Mouse (Mus musculus) MEL (cell line): ENCODE results near the gene Lsm11. TPM values are rescaled to one million over a fixed set of nuclear protein-coding genes. Genes with fewer than 3 reads are reported as not detected.

Experiments used
- DNase-seq: peaks from one replicate; pipeline ENCODE4 v3.0.0; 2011; ENCODE audit warnings: low read depth, low spot score
- H3K27ac ChIP-seq: 2 replicates; pipeline ENCODE4 v1.5.1; 2012; ENCODE audit warnings: low read depth, mild to moderate bottlenecking, control low read depth, low read length, moderate library complexity; ENCODE audit not compliant: control insufficient read depth
- H3K27me3 ChIP-seq, 2 experiments: fragments of 150-350 bp in 1 of 2; sonication (generic) in 1 of 2; 2 replicates each; pipeline ENCODE4 v1.6.1; 2012; ENCODE audit warnings: low read length in 2 of 2, mild to moderate bottlenecking in 2 of 2, improper control_type of control experiment in 1 of 2, moderate library complexity in 1 of 2; ENCODE audit not compliant: insufficient read depth in 2 of 2, control insufficient read depth in 1 of 2
- H3K36me3 ChIP-seq, 2 experiments: 2 replicates each; pipeline ENCODE4 v1.6.1; 2012 to 2014; ENCODE audit warnings: low read length in 2 of 2, improper control_type of control experiment in 1 of 2, inconsistent platforms in 1 of 2, mild to moderate bottlenecking in 1 of 2; ENCODE audit not compliant: insufficient read depth in 2 of 2, control insufficient read depth in 1 of 2
- H3K4me1 ChIP-seq, 2 experiments: fragments of 150-350 bp in 1 of 2; sonication (generic) in 1 of 2; 2 replicates each; pipeline ENCODE4 v1.6.1; 2012; ENCODE audit warnings: low read length in 2 of 2, improper control_type of control experiment in 1 of 2, mild to moderate bottlenecking in 1 of 2; ENCODE audit not compliant: insufficient read depth in 2 of 2, control insufficient read depth in 1 of 2
- H3K4me3 ChIP-seq, 2 experiments: fragments of 150-350 bp in 1 of 2; sonication (generic) in 1 of 2; 2 replicates each; pipeline ENCODE4 v1.5.1; 2012; ENCODE audit warnings: low read depth in 2 of 2, low read length in 2 of 2, mild to moderate bottlenecking in 2 of 2, moderate library complexity in 2 of 2, control low read depth in 1 of 2, improper control_type of control experiment in 1 of 2; ENCODE audit not compliant: control insufficient read depth in 1 of 2, insufficient read depth in 1 of 2
- H3K79me2 ChIP-seq: 2 replicates; pipeline ENCODE4 v1.6.1; 2012; ENCODE audit warnings: mild to moderate bottlenecking, low read length, moderate library complexity; ENCODE audit not compliant: control insufficient read depth, poor library complexity, insufficient read depth
- H3K9ac ChIP-seq: 2 replicates; pipeline ENCODE4 v1.6.1; 2012; ENCODE audit warnings: low read depth, mild to moderate bottlenecking, control low read depth, low read length, moderate library complexity; ENCODE audit not compliant: control insufficient read depth, poor library complexity, severe bottlenecking
- H3K9me3 ChIP-seq: fragments of 150-350 bp; sonication (generic); replicated peaks from 2 replicates; pipeline ENCODE4 v1.6.1; 2012; ENCODE audit warnings: mild to moderate bottlenecking, low read length, improper control_type of control experiment, moderate library complexity; ENCODE audit not compliant: insufficient read depth
- BHLHE40 ChIP-seq: IDR thresholded peaks from 2 replicates; pipeline ENCODE4 v1.6.1; 2012; ENCODE audit warnings: low read depth, mild to moderate bottlenecking, inconsistent platforms, low read length, improper control_type of control experiment, borderline replicate concordance
- CHD2 ChIP-seq: IDR thresholded peaks from 2 replicates; pipeline ENCODE4 v1.6.1; 2011; ENCODE audit warnings: low read length, improper control_type of control experiment
- CTCF ChIP-seq, 3 experiments: IDR thresholded peaks in 2 of 3; conservative IDR thresholded peaks in 1 of 3; 2 replicates each; pipeline ENCODE4 v1.5.1; 2011 to 2012; ENCODE audit warnings: low read length in 3 of 3, low read depth in 2 of 3, mild to moderate bottlenecking in 2 of 3, improper control_type of control experiment in 1 of 3, inconsistent platforms in 1 of 3, mixed read lengths in 1 of 3, moderate library complexity in 1 of 3; ENCODE audit not compliant: control insufficient read depth in 1 of 3, insufficient read depth in 1 of 3, poor library complexity in 1 of 3, severe bottlenecking in 1 of 3
- E2F4 ChIP-seq: IDR thresholded peaks from 2 replicates; pipeline ENCODE4 v1.6.1; 2011; ENCODE audit warnings: low read depth, low read length, improper control_type of control experiment, borderline replicate concordance
- EP300 ChIP-seq, 2 experiments: IDR thresholded peaks; 2 replicates each; pipeline ENCODE4 v1.6.1; 2011; ENCODE audit warnings: improper control_type of control experiment in 2 of 2, low read length in 2 of 2, low read depth in 1 of 2, mild to moderate bottlenecking in 1 of 2
- GABPA ChIP-seq: IDR thresholded peaks from 2 replicates; pipeline ENCODE4 v1.6.1; 2012; ENCODE audit warnings: low read depth, mild to moderate bottlenecking, inconsistent platforms, low read length, improper control_type of control experiment, moderate library complexity
- HCFC1 ChIP-seq: IDR thresholded peaks from 2 replicates; pipeline ENCODE4 v1.6.1; 2012; ENCODE audit warnings: low read depth, mild to moderate bottlenecking, inconsistent platforms, low read length, improper control_type of control experiment, moderate library complexity
- MAFK ChIP-seq: IDR thresholded peaks from 2 replicates; pipeline ENCODE4 v1.6.1; 2011; ENCODE audit warnings: low read depth, mild to moderate bottlenecking, low read length, improper control_type of control experiment, borderline replicate concordance
- MAX ChIP-seq: IDR thresholded peaks from 2 replicates; pipeline ENCODE4 v1.6.1; 2011; ENCODE audit warnings: low read length, improper control_type of control experiment
- MAZ ChIP-seq: IDR thresholded peaks from 2 replicates; pipeline ENCODE4 v1.6.1; 2012; ENCODE audit warnings: low read depth, mild to moderate bottlenecking, inconsistent platforms, low read length, improper control_type of control experiment
- MYB ChIP-seq: IDR thresholded peaks from 2 replicates; pipeline ENCODE4 v1.6.1; 2011; ENCODE audit warnings: mild to moderate bottlenecking, low read depth, low read length, improper control_type of control experiment
- NRF1 ChIP-seq: IDR thresholded peaks from 2 replicates; pipeline ENCODE4 v1.6.1; 2014; ENCODE audit warnings: low read depth, mild to moderate bottlenecking, inconsistent platforms, low read length, improper control_type of control experiment, moderate library complexity; ENCODE audit not compliant: poor library complexity, insufficient read depth, severe bottlenecking
- POLR2AphosphoS2 ChIP-seq: IDR thresholded peaks from 2 replicates; pipeline ENCODE4 v1.6.1; 2011; ENCODE audit warnings: low read length, improper control_type of control experiment
- RAD21 ChIP-seq: IDR thresholded peaks from 2 replicates; pipeline ENCODE4 v1.6.1; 2011; ENCODE audit warnings: mild to moderate bottlenecking, low read depth, low read length, improper control_type of control experiment
- SIN3A ChIP-seq: IDR thresholded peaks from 2 replicates; pipeline ENCODE4 v1.6.1; 2012; ENCODE audit warnings: low read length, improper control_type of control experiment, inconsistent platforms
- TCF12 ChIP-seq: IDR thresholded peaks from 2 replicates; pipeline ENCODE4 v1.6.1; 2014; ENCODE audit warnings: low read depth, mild to moderate bottlenecking, inconsistent platforms, low read length, improper control_type of control experiment, moderate library complexity
- UBTF ChIP-seq: IDR thresholded peaks from 2 replicates; pipeline ENCODE4 v1.6.1; 2012; ENCODE audit warnings: low read depth, mild to moderate bottlenecking, inconsistent platforms, low read length, improper control_type of control experiment, moderate library complexity, borderline replicate concordance; ENCODE audit not compliant: insufficient read depth
- USF1 ChIP-seq: IDR thresholded peaks from 2 replicates; pipeline ENCODE4 v1.6.1; 2014; ENCODE audit warnings: low read depth, mild to moderate bottlenecking, inconsistent platforms, low read length, improper control_type of control experiment, moderate library complexity
- USF2 ChIP-seq, 2 experiments: IDR thresholded peaks; 2 replicates each; pipeline ENCODE4 v1.6.1; 2011 to 2012; ENCODE audit warnings: improper control_type of control experiment in 2 of 2, low read length in 2 of 2, borderline replicate concordance in 1 of 2, inconsistent platforms in 1 of 2, low read depth in 1 of 2, mild to moderate bottlenecking in 1 of 2; ENCODE audit not compliant: insufficient read depth in 1 of 2
- ZKSCAN1 ChIP-seq: IDR thresholded peaks from 2 replicates; pipeline ENCODE4 v1.6.1; 2012; ENCODE audit warnings: low read depth, mild to moderate bottlenecking, inconsistent platforms, low read length, improper control_type of control experiment, moderate library complexity
- polyA plus RNA-seq, 2 experiments: library from polyadenylated mRNA; stranded (reverse) in 1 of 2; unstranded in 1 of 2; fragments of >175 nt in 1 of 2; fragments of >200 nt in 1 of 2; gene quantifications; 2 replicates each; pipeline versions ENCODE4 v1.2.1 to v1.2.4; 2012; ENCODE audit warnings: low replicate concordance in 2 of 2, low read depth in 1 of 2; ENCODE audit not compliant: insufficient read length in 2 of 2, insufficient read depth in 1 of 2, missing spikeins in 1 of 2
- total RNA-seq: library from RNA; depleted of rRNA; stranded (reverse); fragments of 300-350 nt; gene quantifications from 2 replicates; pipeline ENCODE4 v1.2.3, GENCODE M21; 2012

Gene Lsm11
- total and polyA plus RNA-seq, 3 experiments = 20.2 to 22.8 TPM; not detected in 1

- H3K79me2 ChIP-seq = no peaks in the 10 kb centered on the region
- H3K9me3 ChIP-seq = no peaks in the 10 kb centered on the region
- no peak overlapping the region for H3K27ac ChIP-seq
- H3K4me3 ChIP-seq = no peak overlapping the region
- no peak for TF ChIP-seq TCF12
- peak in 1 of 2 experiments; percentile 41; a peak in 1 of 4 replicates for TF ChIP-seq USF2 (IDR thresholded peaks at IDR 0.05; ENCODE audit: borderline replicate concordance in 1 of 2, insufficient read depth in 1 of 2, low read depth in 1 of 2, low read length in 2 of 2)
- peak; percentile 67 for TF ChIP-seq USF1
- TF ChIP-seq, all 39 proteins: peak for 2
- no peak for DNase-seq
- H3K4me1 ChIP-seq = no peaks in the 10 kb centered on the region
- H3K27me3 ChIP-seq = peaks cover 3% of the 10 kb centered on the region in 2 experiments; a peak in 1 of 4 replicates
- H3K9ac ChIP-seq = no peak overlapping the region
- H3K36me3 ChIP-seq = no peaks in the 10 kb centered on the region
Observed at GRCm38 (mm10) chr11:45918018-45918417, 26.7 kb downstream of the Lsm11 start.

GRCm38 (mm10) chr11:45916196-45916595, 28.5 kb downstream of the Lsm11 start:
- Histone ChIP-seq H3K27ac (no peak overlapping the region), H3K4me1 (no peaks in the 10 kb centered on the region), H3K27me3 (0 out of 4 replicates have a peak, but pooled peaks cover 0 to 3% of the 10 kb centered on the region in 2 experiments), H3K9ac (no peak overlapping the region), H3K9me3 (no peaks in the 10 kb centered on the region), H3K79me2 (no peaks in the 10 kb centered on the region), H3K36me3 (peaks cover 0 to 2% of the 10 kb centered on the region in 2 experiments; a peak in 1 of 4 replicates), H3K4me3 (no peak overlapping the region)
- TF ChIP-seq GABPA (no peak), BHLHE40 (no peak), MYB (no peak), CTCF (IDR thresholded peaks at IDR 0.05 in 2 of 3, conservative IDR thresholded peaks at IDR 0.05 in 1 of 3; ENCODE audit: control insufficient read depth in 1 of 3, insufficient read depth in 1 of 3, low read depth in 2 of 3, low read length in 3 of 3, poor library complexity in 1 of 3, severe bottlenecking in 1 of 3) (no peak), RAD21 (no peak), POLR2AphosphoS2 (no peak), NRF1 (no peak), SIN3A (no peak), MAFK (no peak), USF1 (no peak), EP300 (IDR thresholded peaks at IDR 0.05; ENCODE audit: low read depth in 1 of 2, low read length in 2 of 2) (no peak), MAX (no peak), E2F4 (no peak), USF2 (IDR thresholded peaks at IDR 0.05; ENCODE audit: borderline replicate concordance in 1 of 2, insufficient read depth in 1 of 2, low read depth in 1 of 2, low read length in 2 of 2) (no peak), TCF12 (no peak), MAZ (no peak), CHD2 (no peak), UBTF (no peak), ZKSCAN1 (no peak), HCFC1 (no peak)
- no peak for DNase-seq
